Mouse (Mus musculus) granulocyte monocyte progenitor cell, adult 5-6 weeks (primary cell): ENCODE data around the gene Heca. TPM values are rescaled to one million over a fixed set of nuclear protein-coding genes. Genes with fewer than 3 reads are reported as not detected.
"Not testable (repeated sequence)": the region's sequence is repeated elsewhere in the genome, so short reads cannot be mapped to it uniquely, and the experiment has no call there.

Experiments used
- ATAC-seq: replicated peaks from 2 replicates; pipeline ENCODE4 v1.8.0; 2016; ENCODE audit warnings: mild to moderate bottlenecking, moderate TSS enrichment, inconsistent platforms; ENCODE audit not compliant: poor library complexity, severe bottlenecking
- total RNA-seq, 2 experiments: library from RNA; stranded (forward) in 1 of 2; stranded (reverse) in 1 of 2; fragments of 200-712, 200-1000 nt in 1 of 2; fragments of >200 nt in 1 of 2; fragmentation: Nextera tagmentation in 1 of 2; gene quantifications; 2 replicates each; pipeline ENCODE4 v1.2.3; 2014 to 2017

The Heca gene
- total RNA-seq, 2 experiments from 2014 or later, result 15.8 to 16.0 TPM

DNA sequence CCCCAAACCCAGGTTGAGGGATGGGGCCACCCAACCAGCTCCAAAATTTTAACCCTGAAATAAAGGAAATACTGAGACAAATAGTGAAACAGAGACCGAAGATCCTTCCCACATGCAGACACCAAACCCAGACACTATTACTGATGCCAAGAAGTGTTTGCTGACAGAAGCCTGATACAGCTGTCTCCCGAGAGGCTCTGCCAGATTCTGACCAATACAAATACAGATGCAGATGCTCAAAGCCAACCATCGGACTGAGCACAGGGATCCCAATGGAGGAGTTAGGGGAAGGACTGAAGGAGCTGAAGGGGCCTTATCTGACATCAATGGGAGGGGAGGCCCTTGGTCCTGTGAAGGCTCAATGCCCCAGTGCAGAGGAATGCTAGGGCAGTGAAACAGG, 41.5 kb downstream of the Heca start:
- not testable (repeated sequence) for ATAC-seq

DNA sequence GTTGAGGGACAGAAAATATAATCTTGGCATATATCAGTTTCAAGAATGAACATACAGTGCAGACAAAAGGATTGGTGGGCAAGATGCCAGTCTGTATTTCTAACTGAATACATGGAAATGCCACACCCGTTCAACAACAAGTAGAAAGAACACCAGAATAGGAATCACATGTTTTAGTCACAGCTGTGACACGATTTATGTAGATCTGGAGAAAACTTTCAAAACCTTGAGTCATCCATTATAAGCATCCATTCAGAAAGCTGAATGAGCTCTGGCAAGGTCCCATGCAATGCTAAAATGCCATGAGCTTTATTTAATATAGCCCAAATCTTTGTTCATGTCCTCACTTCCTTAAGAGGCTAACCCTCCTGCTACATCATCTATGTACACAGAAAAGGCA, 44.4 kb downstream of the Heca start:
- no peak for ATAC-seq

DNA sequence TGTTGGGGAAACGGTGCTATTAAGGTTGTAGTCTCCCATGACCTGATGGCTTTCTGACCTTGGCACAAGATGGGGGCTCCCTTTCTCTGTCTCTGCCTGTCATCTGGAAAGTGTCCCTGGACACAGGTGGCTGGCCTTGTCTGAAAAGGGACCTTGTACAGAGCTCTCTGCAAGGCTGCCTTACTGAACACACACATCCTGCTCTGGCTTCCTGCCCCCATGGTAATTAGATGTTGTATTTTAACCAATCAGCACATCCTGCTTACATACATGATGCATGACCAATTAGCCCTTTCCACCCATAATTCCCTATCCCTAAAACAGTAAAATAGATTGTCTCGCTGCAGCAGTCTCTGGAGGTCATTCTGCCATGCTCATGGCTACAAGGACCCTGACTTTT, 67.1 kb downstream of the Heca start:
- ATAC-seq, result no peak

DNA sequence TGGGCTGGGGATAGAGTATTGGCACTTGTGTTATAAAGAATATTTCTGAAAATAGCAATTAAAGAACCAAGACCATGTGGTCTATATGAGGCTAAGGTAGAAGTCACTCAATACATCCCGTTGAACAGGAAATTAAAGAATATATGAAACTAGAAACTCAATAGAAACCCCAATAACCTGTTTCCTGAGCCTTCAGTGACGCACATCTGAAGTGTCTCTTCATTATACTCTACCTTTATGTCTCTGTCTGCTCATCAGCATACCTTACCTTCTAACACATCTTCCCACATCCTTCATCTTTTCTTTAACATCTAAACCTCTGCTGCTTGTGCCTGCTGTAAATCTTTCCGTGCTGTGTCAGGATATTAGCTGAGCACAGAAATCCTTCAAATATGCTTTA, 67.8 kb downstream of the Heca start:
- ATAC-seq, result no peak

DNA sequence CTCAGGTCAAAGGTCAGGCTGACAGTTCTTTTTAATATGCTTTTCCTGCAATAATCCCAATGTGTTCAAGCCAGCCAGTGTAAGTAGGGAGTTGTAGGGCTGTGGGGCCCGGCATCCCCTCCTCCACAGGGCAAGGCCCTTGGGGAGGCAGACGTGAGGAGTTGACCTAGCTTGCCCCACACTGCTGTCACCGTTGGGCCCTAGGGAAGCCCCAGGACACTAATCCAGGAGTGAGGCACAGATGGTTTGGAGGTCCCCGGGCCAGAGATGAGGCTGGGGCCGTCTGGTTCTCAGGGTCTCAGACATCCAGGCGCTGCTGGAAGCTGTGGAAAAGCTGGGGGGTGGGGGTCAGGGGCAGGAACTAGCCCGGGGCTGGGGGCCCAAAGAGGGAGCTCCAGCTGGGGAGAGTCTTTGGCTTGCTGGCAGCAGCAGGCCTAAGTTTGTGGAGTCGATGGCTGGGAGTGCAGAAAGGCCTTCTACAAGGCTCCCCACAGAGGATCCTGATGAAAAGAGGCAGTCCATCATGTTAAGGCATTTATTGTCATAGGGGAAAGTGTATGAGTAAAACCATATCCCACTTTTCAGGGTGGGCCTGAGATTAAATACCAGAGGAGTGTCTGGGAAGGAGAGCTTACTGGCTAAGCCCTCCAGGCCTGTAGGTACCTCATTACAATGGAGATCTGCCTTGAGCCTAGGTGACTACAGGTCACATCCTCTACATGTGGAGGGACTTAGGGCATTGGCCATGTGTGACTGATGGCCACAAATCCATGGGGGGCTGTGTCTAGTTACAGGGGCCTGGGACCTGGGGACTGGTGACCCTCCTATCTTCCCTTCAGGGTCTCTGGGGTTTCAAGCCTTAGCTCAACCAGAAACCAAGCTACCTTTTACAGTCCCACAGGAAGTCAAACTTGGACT, 69.6 kb downstream of the Heca start:
- no peak for ATAC-seq

DNA sequence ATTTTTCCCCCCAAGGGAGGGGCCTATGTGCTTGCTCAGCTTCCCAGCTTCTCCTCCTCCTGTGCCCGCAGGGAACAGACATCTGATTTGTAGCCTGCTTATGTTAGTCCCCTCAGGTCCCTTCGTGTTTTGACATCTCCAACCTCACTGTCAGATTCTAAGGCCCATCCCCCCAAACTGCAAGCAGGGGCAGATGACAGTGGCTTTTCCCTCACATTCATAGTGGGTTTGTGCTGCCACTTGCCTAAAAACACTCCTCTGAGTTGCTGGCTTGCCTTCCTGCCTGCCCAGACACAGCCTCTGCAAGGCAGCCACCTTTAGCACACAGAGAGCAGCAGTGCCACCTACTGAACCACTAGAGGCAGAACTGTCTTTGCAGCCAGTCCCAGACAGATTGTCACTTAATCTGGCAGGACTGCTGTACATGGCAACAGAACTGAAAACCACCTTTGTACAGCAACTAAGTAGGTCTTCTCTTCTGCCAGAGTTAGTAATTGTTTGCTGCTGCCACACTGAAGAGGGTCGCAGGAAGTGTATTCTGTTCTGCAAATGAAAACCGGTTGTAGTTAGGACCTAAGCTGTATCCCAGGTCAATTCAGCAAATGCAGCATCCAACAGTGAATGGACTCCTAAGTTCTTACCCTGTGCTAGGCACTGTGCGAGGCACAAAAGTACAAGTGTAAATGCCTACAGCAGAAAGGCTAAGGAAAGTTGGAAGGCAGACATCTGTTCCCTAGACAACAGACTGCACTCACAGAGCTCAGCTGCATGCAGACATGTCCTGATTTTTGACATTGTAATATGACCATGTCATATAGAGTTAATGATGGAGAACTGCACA, 77.8 kb downstream of the Heca start:
- ATAC-seq, result peak; percentile 87

DNA sequence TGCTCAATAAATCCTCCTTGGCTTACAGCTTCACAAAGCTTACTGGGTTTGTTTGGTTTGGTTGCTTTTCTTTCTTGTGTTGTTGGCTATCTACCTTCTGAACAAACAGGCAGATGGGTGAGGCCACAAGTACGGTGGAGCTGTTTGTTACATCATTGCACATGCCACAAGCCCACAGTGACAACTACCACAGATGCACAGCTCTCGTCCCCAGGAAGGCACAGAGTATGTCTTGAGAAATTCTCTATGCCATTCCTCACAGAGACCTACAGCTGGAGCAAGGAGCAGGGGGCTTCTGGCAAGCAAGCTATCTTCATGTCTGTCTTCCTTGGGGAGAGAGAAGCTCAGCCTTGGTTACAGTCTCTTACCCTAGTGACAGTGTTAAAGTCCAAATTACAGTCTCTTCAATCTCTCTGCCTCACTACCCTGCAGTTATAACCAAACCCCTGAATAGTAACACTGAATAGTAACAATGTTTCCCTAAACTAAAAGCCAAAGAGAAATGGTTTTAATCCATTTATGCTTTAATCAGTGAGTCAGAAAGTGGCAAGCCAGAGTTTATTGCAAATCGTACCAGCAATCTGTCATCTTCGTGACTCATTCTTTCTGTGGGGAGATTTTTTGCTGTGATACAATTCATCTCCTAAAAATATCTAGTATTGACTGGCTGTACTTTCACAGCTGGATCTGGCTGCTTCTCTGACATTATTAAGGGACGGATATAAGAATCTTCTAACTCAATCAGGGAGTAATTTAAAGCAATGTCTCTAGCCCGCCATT, 87.0 kb downstream of the Heca start:
- no peak for ATAC-seq

DNA sequence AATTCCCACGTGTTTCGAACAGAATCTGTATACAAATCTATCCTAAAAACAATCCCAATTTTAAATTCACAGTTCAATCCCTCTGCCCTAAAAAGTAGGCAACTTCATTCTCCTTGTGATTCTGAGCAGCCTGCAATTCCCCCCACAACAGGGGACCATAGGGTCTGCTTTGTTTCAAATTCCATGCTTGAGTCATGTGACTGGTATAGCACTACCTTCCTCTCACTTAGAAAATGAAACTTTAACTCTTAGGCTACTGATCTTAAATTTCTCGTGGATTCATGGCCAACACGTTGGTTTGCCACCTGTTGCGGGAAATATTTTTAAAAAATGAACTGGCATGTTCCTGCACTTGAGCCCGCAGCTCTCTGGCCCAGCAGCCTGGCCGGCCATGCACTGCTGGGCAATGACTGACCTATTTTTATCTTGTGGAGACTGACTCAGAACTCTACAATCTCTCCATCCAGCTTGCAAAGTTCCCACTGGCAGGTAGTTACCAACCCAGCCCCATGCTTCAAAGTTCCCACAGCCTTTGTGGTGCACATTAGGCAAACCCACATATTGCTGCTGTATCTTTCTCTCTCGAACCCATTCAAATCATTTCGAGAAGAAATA, 90.1 kb downstream of the Heca start:
- ATAC-seq, result no peak

DNA sequence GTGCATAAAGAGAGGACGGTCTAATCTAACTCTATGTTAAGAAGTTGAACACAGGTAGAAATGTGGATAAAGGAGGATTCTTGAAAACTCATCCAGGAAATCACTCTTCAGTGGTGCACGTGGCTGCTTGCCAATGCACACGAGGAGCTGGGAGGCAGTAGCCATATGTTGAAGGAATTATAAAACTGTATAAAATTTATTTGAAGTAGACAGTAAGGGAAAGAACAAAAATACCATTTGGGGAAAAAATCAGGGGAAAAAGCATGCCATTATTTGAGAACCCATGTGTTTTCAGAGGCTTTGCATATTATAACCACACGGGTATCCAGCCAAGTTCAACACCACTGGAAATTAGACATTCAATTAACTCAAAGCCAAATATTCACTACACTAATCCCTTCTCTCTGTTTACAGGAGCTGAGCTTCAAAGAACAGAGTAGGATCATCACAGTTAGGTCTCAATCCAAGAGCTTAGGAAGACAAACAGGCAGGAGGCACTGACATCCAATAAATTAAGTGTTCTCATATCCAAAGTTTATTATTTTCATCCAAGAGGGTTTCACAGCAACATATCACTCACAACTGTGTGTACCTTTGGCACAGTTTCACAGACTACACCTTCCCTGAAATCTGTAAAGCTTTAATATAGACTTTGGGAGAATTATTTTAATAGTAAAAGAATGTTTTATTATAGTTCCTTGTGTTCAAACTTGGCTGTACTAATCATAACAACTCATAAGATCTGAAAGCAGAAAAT, 102.9 kb downstream of the Heca start:
- no peak for ATAC-seq

DNA sequence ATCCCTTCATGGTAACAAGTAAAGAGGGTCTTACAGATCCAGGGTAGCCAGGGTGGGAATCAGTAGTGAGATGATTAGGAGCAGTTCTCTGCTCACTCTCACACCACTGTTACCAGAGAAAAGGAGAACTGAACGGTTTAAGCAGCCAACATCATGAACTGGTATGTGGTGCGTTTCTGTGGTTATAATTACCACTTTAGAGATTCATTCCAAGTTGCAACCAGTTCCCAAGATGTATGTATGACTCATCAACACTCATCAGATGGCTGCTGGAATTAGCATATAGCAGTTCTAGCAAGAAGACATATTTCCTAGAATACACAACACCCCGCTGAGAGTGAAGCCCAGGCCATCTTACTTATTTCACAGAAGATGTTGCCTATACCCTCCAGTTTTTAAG, 105.8 kb downstream of the Heca start:
- ATAC-seq, result peak; percentile 53

DNA sequence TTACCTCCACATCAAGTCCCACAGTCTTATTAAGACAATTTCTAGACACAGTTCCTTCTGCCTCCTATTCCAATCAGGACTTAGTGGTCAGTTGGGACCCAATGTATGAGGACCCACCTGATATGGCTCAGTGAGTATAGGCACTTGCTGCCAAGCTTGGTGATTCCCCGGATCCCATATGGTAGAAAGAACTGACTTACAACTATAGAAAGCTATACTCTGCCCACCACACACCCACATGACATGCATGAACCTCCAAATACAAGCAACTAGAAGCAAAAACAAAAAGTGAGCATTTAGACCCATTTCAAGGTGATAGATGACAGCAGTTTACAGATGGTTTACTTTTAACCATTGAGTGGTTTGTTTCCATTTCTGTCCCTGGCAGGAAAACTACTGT, 111.6 kb downstream of the Heca start:
- ATAC-seq, result no peak

DNA sequence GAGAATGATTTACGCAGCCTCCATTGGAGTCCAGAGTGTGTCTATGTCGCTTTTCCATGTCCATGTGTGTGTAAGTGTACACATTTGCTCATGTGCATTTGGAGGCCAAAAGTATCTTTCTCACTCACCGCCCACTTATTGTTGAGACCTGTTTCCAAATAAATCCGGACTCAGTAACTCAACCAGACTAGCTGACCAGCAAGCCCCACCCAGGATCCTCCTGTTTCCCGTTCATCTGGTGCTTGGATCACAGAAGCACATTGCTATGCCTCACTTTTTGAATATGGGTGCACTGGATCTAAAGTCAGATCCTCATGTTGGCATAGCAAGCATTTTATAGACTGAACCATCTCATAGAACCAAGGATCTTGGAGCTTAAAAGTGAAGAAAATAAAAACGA, 112.8 kb downstream of the Heca start:
- no peak for ATAC-seq

DNA sequence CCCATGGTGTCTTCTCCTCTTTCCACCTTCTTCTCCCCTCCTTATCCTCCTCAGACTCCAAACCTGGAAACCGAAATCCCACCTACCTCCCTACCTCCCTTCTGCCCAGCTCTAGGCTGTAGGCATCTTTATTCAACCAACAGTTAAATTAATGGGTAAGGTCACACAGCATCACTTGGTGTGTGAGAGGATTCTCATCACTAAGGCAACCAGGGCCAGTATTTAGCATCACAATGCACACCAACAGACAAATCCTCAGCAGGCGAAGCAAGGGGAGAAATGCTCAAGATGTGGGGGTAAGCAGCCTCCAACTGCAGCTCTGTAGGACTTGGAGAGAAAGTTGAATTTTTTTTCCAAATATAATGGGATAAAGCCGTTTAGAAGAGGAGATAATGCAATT, 116.8 kb downstream of the Heca start:
- ATAC-seq, result no peak

DNA sequence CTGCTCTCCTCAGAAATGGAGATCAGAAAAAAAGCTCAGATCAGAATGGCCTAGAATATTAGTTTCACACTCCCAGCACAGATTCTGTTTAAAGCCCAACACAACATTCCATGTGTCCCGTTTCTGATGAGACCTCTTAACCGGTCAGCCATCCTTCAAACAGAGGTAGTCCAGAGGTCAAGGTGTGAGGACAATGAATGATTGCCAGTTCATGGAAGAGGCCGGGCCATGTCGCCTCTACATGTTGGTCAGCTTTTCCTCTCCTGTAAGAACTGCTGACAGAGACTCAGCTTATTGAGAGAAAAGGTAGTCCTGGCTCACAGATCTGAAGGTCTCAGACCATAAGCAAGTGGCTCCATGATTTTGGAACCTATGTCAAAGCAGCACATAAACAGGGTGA, 118.7 kb downstream of the Heca start:
- no peak for ATAC-seq

DNA sequence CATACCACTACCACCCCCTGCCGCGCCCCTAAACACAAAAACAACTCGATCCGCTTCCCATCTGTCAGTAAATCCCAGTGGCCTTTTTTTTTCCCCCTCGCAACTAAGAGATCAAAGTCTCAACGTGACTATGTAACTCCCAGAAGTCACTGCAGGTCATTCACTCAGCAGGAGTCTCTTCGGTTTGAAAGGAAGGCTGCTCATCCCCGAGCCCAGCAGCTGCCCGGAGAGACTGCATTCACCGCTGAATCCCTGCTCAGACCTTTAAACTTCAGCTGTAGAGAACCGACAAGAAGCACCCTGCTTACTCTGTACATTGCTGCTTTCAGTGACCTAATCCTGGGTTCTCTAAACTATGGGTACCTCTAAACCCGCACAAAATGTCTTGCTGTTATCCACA, 120.5 kb downstream of the Heca start:
- no peak for ATAC-seq

DNA sequence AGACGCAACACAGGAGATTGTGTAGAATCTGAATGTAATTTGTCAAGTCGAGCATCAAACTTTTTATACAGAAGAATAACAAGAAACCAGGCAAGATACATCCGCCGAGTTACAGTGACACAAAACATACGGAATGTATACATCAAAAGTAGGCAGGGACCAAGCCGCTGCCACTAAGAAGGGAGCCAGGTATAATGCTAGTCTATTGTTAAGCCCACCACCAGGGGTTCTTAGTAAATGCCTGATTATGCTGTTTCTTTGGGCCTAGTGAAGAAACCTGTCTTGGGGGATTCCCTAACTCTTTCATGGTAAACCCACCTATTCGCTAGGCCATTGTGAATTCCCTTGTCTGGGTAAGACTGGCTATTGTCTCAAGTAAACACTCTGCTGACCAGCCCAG, 127.4 kb downstream of the Heca start:
- ATAC-seq, result not testable (repeated sequence)
